Mouse (Mus musculus) macrophage (primary cell): Measurements from ENCODE around the gene Wt1. TPM values are rescaled to one million over a fixed set of nuclear protein-coding genes. Genes with fewer than 3 reads are reported as not detected.

Experiments
- H3K27ac ChIP-seq: fragments of 350-480 bp; formaldehyde crosslinking; 2 replicates; pipeline ENCODE4 v1.9.0; 2021
- H3K36me3 ChIP-seq: fragments of 350-480 bp; formaldehyde crosslinking; 2 replicates; pipeline ENCODE4 v1.9.0; 2021; ENCODE audit errors: inconsistent target
- H3K4me3 ChIP-seq: fragments of 350-480 bp; formaldehyde crosslinking; 2 replicates; pipeline ENCODE4 v1.9.0; 2021; ENCODE audit errors: inconsistent target
- H3K79me2 ChIP-seq: fragments of 350-480 bp; formaldehyde crosslinking; 2 replicates; pipeline ENCODE4 v1.9.0; 2021; ENCODE audit errors: inconsistent target
- WGBS: methylation state at CpG from one replicate; pipeline ENCODE4 v1.1.7; 2026; ENCODE audit warnings: inconsistent platforms; ENCODE audit not compliant: missing documents; 5-methylcytosine and 5-hydroxymethylcytosine counted together
- polyA plus RNA-seq: library from polyadenylated mRNA; stranded (reverse); fragments of 250-400 nt; gene quantifications from 3 replicates; pipeline ENCODE4 v1.2.4, GENCODE M21; 2018; ENCODE audit warnings: inconsistent platforms

Wt1 gene
- polyA plus RNA-seq, 1 experiment from 2014 or later = not detected

DNA sequence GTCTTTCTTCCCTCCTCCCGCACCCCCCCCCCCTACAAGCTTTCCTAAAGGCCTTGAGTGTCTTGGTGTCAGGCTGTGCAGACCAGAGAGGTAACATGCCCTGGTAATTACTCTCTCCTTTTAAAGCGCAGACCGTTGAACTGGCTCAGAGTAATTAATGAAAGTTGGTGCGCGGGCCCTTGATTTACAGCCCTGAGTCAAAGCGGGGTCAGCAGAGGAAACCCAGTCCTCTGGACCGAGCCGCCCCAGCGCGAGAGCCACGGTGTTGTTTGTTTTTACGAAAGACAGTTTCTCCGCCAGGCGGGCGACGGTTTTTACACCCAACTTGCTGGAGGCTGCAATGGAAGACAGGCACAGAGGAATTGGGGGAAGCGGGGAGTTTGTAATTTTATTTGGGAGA is 6.0 kb downstream of the Wt1 start:
- Histone ChIP-seq H3K4me3 (no peak overlapping the region), H3K36me3 (no peaks in the 10 kb centered on the region)
- 5% methylated on average over 16 of the region's 17 CpGs for WGBS

GRCm38 (mm10) chr2:105132933-105133795 is 6.8 kb downstream of the Wt1 start:
- WGBS = 6% methylated on average over 43 of the region's 43 CpGs
- Histone ChIP-seq H3K79me2 (no peaks in the 10 kb centered on the region), H3K4me3 (no peak overlapping the region), H3K27ac (no peak overlapping the region), H3K36me3 (no peaks in the 10 kb centered on the region)

More for the DNA sequence above, 6.0 kb downstream of the Wt1 start:
- Histone ChIP-seq H3K79me2 (no peaks in the 10 kb centered on the region), H3K27ac (no peak overlapping the region)

GRCm38 (mm10) chr2:105134296-105134695 is 8.0 kb downstream of the Wt1 start:
- Histone ChIP-seq H3K36me3 (no peaks in the 10 kb centered on the region), H3K27ac (no peak overlapping the region), H3K4me3 (no peak overlapping the region), H3K79me2 (no peaks in the 10 kb centered on the region)
- WGBS = 3% methylated on average over 19 of the region's 19 CpGs

DNA sequence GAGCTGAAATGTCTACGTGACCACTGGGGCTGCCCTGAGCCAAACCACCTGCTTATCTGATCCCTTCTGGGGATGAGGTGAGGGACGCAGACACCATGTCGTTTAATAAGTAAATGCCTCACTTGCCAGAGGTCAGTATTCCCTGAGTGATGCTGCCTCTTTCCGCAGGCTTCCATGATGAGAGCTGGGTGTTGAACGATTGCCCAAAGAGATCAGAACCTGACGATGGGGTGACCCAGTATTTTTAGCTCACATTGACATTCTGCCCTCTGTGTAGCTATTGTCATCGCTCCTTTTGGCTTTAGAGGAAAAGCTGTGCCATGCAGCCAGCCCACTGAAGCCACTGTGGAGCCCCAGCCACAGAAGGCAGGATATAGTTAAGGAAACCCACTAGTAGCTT is 13.1 kb downstream of the Wt1 start:
- WGBS = 67% methylated on average over 7 of the region's 7 CpGs

GRCm38 (mm10) chr2:105141371-105141770 is 15.0 kb downstream of the Wt1 start:
- Histone ChIP-seq H3K27ac (no peak overlapping the region), H3K4me3 (no peak overlapping the region), H3K36me3 (no peaks in the 10 kb centered on the region), H3K79me2 (no peaks in the 10 kb centered on the region)
- WGBS = 57% methylated on average over 7 of the region's 7 CpGs

More for the DNA sequence above, 13.1 kb downstream of the Wt1 start:
- Histone ChIP-seq H3K27ac (no peak overlapping the region), H3K79me2 (no peaks in the 10 kb centered on the region), H3K36me3 (no peaks in the 10 kb centered on the region), H3K4me3 (no peak overlapping the region)

DNA sequence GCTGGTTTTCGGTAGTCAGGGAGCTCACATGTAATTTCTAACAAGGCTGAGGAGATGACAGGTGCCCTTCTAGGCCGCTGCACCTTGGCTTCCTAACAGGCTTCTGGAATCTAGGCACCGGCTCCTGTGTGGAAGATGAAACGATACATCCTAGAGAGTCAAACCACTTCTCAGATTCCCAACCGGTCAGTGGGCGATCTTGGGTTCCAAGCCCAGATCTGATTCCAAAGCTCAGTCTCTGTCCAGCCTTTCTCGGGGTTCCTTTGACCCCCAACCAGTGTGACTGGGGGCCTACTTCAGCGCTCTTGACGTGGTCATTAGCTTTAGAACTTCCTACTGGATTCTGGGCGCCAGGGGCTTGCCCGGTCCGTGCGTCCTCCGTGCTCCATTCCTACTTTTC is 17.4 kb downstream of the Wt1 start:
- Histone ChIP-seq H3K27ac (no peak overlapping the region), H3K4me3 (no peak overlapping the region), H3K79me2 (no peaks in the 10 kb centered on the region), H3K36me3 (no peaks in the 10 kb centered on the region)
- WGBS = 92% methylated on average over 14 of the region's 14 CpGs

GRCm38 (mm10) chr2:105151544-105151943 is 25.2 kb downstream of the Wt1 start:
- H3K4me3 ChIP-seq = no peak overlapping the region
- 87% methylated on average over 5 of the region's 5 CpGs for WGBS
- no peaks in the 10 kb centered on the region for H3K79me2 ChIP-seq
- H3K27ac ChIP-seq = no peak overlapping the region
- no peaks in the 10 kb centered on the region for H3K36me3 ChIP-seq

DNA sequence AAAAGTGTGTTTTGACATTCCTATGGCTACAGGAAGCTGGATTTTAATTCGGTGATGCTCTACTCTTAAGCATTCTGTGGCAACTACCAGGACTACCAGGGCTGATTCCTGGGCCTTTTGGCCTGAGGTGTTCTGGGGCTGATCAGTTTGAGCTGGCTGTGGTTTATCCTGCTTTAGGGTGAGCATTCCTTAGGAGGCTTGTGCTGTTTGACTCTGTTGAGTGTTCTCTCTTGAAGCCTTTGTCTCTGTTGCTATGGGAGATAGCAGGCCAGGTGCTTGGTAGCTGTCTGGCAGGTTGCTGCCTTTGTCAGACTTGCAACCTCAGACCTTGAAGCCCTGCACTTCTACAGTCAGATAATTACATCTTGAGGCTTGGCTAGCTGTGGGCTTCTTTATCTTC is 26.7 kb downstream of the Wt1 start:
- WGBS = 100% methylated on average over 1 of the region's 1 CpGs
- no peaks in the 10 kb centered on the region for H3K79me2 ChIP-seq

GRCm38 (mm10) chr2:105160949-105161348 is 34.6 kb downstream of the Wt1 start:
- no peak overlapping the region for H3K4me3 ChIP-seq
- no peaks in the 10 kb centered on the region for H3K79me2 ChIP-seq
- 100% methylated on average over 2 of the region's 2 CpGs for WGBS
- no peak overlapping the region for H3K27ac ChIP-seq
- no peaks in the 10 kb centered on the region for H3K36me3 ChIP-seq

More for the DNA sequence above, 26.7 kb downstream of the Wt1 start:
- Histone ChIP-seq H3K36me3 (no peaks in the 10 kb centered on the region), H3K4me3 (no peak overlapping the region), H3K27ac (no peak overlapping the region)

- H3K36me3 ChIP-seq = no peaks in the 10 kb centered on the region
- no peak overlapping the region for H3K4me3 ChIP-seq
- no peaks in the 10 kb centered on the region for H3K79me2 ChIP-seq
- no peak overlapping the region for H3K27ac ChIP-seq
- WGBS = 24% methylated on average over 4 of the region's 4 CpGs
Measured at GRCm38 (mm10) chr2:105162763-105163162, 36.4 kb downstream of the Wt1 start.

GRCm38 (mm10) chr2:105168137-105168536 is 41.8 kb downstream of the Wt1 start:
- H3K36me3 ChIP-seq = no peaks in the 10 kb centered on the region
- H3K4me3 ChIP-seq = no peak overlapping the region
- no peak overlapping the region for H3K27ac ChIP-seq
- H3K79me2 ChIP-seq = no peaks in the 10 kb centered on the region
- 54% methylated on average over 3 of the region's 3 CpGs for WGBS

DNA sequence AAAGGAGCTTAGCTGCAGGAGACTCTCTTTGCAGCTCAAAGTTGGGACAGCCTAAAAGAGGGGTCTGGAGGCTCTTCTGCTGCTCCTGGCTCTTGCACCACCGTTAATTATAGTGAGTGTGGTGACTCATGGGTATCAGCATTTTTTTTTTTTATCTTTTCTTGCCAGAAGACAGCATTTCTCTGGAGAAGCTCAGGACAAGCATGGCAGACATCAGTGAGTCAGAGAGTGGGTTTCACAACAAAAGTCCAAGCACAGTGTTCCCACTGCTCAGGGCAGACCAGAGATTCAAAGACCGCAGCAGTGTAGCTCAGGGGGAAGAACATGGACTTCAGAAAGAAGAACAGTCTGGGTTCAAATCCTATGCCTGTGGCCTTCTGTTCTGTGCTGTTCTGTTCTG is 47.9 kb downstream of the Wt1 start:
- WGBS = 77% methylated on average over 2 of the region's 2 CpGs
- no peak overlapping the region for H3K27ac ChIP-seq
- no peaks in the 10 kb centered on the region for H3K79me2 ChIP-seq
- H3K36me3 ChIP-seq = no peaks in the 10 kb centered on the region
- no peak overlapping the region for H3K4me3 ChIP-seq

- Histone ChIP-seq H3K36me3 (no peaks in the 10 kb centered on the region), H3K27ac (no peak overlapping the region), H3K79me2 (no peaks in the 10 kb centered on the region), H3K4me3 (no peak overlapping the region)
- 96% methylated on average over 12 of the region's 12 CpGs for WGBS
Measured at GRCm38 (mm10) chr2:105178871-105179270, 52.5 kb downstream of the Wt1 start.

GRCm38 (mm10) chr2:105182501-105182900 is 56.2 kb downstream of the Wt1 start:
- 68% methylated on average over 6 of the region's 6 CpGs for WGBS
- Histone ChIP-seq H3K27ac (no peak overlapping the region), H3K36me3 (no peaks in the 10 kb centered on the region), H3K4me3 (no peak overlapping the region), H3K79me2 (no peaks in the 10 kb centered on the region)

DNA sequence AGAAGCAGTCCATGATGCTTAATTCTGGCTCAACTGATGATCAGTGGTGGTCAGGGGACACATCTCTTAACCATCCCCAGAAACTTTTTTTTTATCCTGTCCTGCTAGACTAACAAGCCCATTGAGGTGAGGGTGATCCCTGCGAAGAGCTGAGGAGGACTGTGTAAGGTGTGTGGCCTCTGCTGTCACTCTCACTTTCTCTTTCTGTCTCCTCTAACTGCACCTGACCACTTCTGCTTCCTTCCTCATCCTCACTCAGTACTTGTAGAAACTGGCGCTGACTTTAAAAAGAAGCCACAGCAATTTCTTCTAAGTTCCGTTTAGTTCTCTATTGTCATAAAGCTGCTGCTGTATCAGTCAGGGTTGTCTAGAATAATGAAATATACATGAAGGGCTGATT is 58.8 kb downstream of the Wt1 start:
- Histone ChIP-seq H3K79me2 (no peaks in the 10 kb centered on the region), H3K27ac (no peak overlapping the region)

More for the DNA sequence above, 58.8 kb downstream of the Wt1 start:
- Histone ChIP-seq H3K36me3 (no peaks in the 10 kb centered on the region), H3K4me3 (no peak overlapping the region)
- WGBS = 0% methylated on average over 3 of the region's 3 CpGs
